Mouse (Mus musculus): ENCODE measurements around the gene Foxk1.

DNA sequence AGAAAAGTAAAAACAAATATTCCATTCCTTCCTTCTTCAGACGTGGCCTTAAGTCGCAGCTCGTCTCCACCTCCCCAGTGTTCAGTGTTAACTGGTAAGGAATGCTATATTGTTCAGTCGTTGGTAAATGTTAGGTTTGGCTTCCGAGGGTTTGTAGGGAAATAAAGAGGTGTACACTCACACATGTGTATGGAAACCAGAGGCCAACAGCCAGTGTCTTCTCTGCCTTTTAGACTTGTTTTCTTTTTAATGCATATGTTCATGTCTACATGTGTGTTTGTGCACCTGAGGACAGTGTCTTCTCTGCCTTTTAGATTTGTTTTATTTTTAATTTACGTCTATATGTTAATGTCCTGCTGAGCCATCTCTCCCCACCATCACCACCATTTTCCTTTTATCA is 29.1 kb upstream of the Foxk1 start:
- TF ChIP-seq CTCF (IDR thresholded peaks at IDR 0.05; ENCODE audit: low read depth) (no peak), EP300 (IDR thresholded peaks at IDR 0.05; ENCODE audit: low read depth) (no peak)
